Mouse (Mus musculus): ENCODE results near the gene Ramp2. TPM values are rescaled to one million over a fixed set of nuclear protein-coding genes. Genes with fewer than 3 reads are reported as not detected.

Ramp2 gene
- 220 and 232 TPM in 2 replicates for polyA plus RNA-seq (2015; fragmentation: Nextera tagmentation; extraction: Ambion mirVana)

GRCm38 (mm10) chr11:101245855-101246701 is at the start of gene Ramp2:
Gene Ramp2, plus strand, starts transcription at chr11:101246028.
- H3K4me2 ChIP-seq, result peak within 1 kb of the TSS; percentile 75
- H3K27me3 ChIP-seq, result no peaks in the 10 kb centered on the region
- H3K36me3 ChIP-seq, result no peaks in the 10 kb centered on the region
- H3K4me3 ChIP-seq (replicated peaks), result peak within 1 kb of the TSS; percentile 57
- peak; percentile 58 for ATAC-seq (replicated peaks; ENCODE audit: low FRiP score)
- WGBS, result under 1% methylated on average over 63 of the region's 63 CpGs
- peak within 1 kb of the TSS; percentile 59 for H3K9ac ChIP-seq
- peak within 1 kb of the TSS; percentile 77 for H3K27ac ChIP-seq
- H3K4me1 ChIP-seq, result peaks cover 42% of the 10 kb centered on the region
- H3K9me3 ChIP-seq (replicated peaks), result no peaks in the 10 kb centered on the region

GRCm38 (mm10) chr11:101196175-101196574 is 49.7 kb upstream of the Ramp2 start:
- WGBS, result 84% methylated on average over 8 of the region's 8 CpGs
- Histone ChIP-seq H3K4me2 (no peak overlapping the region), H3K9ac (no peak overlapping the region), H3K27ac (no peak overlapping the region), H3K4me3 (replicated peaks) (no peak overlapping the region), H3K9me3 (replicated peaks) (no peaks in the 10 kb centered on the region), H3K4me1 (peaks cover 16% of the 10 kb centered on the region), H3K27me3 (no peaks in the 10 kb centered on the region), H3K36me3 (peaks cover 88% of the 10 kb centered on the region)
- ATAC-seq (replicated peaks; ENCODE audit: low FRiP score), result no peak

GRCm38 (mm10) chr11:101199555-101199954 is 46.3 kb upstream of the Ramp2 start:
- H3K4me1 ChIP-seq, result no peaks in the 10 kb centered on the region
- no peak overlapping the region for H3K4me3 ChIP-seq (replicated peaks)
- H3K9me3 ChIP-seq (replicated peaks), result no peaks in the 10 kb centered on the region
- H3K4me2 ChIP-seq, result no peak overlapping the region
- no peak overlapping the region for H3K27ac ChIP-seq
- 87% methylated on average over 3 of the region's 3 CpGs for WGBS
- no peak overlapping the region for H3K9ac ChIP-seq
- no peaks in the 10 kb centered on the region for H3K27me3 ChIP-seq
- peaks cover 94% of the 10 kb centered on the region for H3K36me3 ChIP-seq
- no peak for ATAC-seq (replicated peaks; ENCODE audit: low FRiP score)

GRCm38 (mm10) chr11:101200986-101201385 is 44.8 kb upstream of the Ramp2 start:
- H3K36me3 ChIP-seq, result peaks cover 94% of the 10 kb centered on the region
- H3K27me3 ChIP-seq, result no peaks in the 10 kb centered on the region
- no peaks in the 10 kb centered on the region for H3K4me1 ChIP-seq
- no peak overlapping the region for H3K9ac ChIP-seq
- 11% methylated on average over 7 of the region's 7 CpGs for WGBS
- no peak overlapping the region for H3K4me2 ChIP-seq
- no peak overlapping the region for H3K4me3 ChIP-seq (replicated peaks)
- H3K9me3 ChIP-seq (replicated peaks), result no peaks in the 10 kb centered on the region
- H3K27ac ChIP-seq, result no peak overlapping the region
- ATAC-seq (replicated peaks; ENCODE audit: low FRiP score), result no peak

GRCm38 (mm10) chr11:101211970-101212369 is 33.9 kb upstream of the Ramp2 start:
- peak overlapping the region; percentile 58; the same call in 1 of the 2 replicates for H3K27ac ChIP-seq
- no peaks in the 10 kb centered on the region for H3K4me1 ChIP-seq
- H3K4me3 ChIP-seq (replicated peaks), result no peak overlapping the region
- 33% methylated on average over 3 of the region's 3 CpGs for WGBS
- peaks cover 86% of the 10 kb centered on the region for H3K36me3 ChIP-seq
- H3K9ac ChIP-seq, result no peak overlapping the region
- H3K4me2 ChIP-seq, result no peak overlapping the region
- 0 out of 2 replicates have a peak, but pooled peaks have one; percentile 64 for ATAC-seq (replicated peaks; ENCODE audit: low FRiP score)
- H3K9me3 ChIP-seq (replicated peaks), result no peaks in the 10 kb centered on the region
- H3K27me3 ChIP-seq, result no peaks in the 10 kb centered on the region

GRCm38 (mm10) chr11:101216936-101217335 is 28.9 kb upstream of the Ramp2 start:
- WGBS, result 90% methylated on average over 5 of the region's 5 CpGs
- Histone ChIP-seq H3K9ac (no peak overlapping the region), H3K4me3 (replicated peaks) (no peak overlapping the region), H3K36me3 (peaks cover 56% of the 10 kb centered on the region), H3K27ac (no peak overlapping the region), H3K4me2 (no peak overlapping the region), H3K27me3 (no peaks in the 10 kb centered on the region), H3K4me1 (peaks cover 31% of the 10 kb centered on the region), H3K9me3 (replicated peaks) (no peaks in the 10 kb centered on the region)
- ATAC-seq (replicated peaks; ENCODE audit: low FRiP score), result no peak

GRCm38 (mm10) chr11:101218436-101219055 is 27.3 kb upstream of the Ramp2 start:
- Histone ChIP-seq H3K27me3 (no peaks in the 10 kb centered on the region), H3K36me3 (peaks cover 47% of the 10 kb centered on the region), H3K4me3 (replicated peaks) (no peak overlapping the region), H3K27ac (peak overlapping the region; percentile 83), H3K4me2 (peak overlapping the region; percentile 27; the same call in 1 of the 2 replicates), H3K4me1 (peaks cover 31% of the 10 kb centered on the region), H3K9me3 (replicated peaks) (no peaks in the 10 kb centered on the region), H3K9ac (0 out of 2 replicates have a peak overlapping the region, but pooled peaks have one; percentile 29)
- no peak for ATAC-seq (replicated peaks; ENCODE audit: low FRiP score)
- 45% methylated on average over 10 of the region's 10 CpGs for WGBS

- H3K36me3 ChIP-seq, result peaks cover 25% of the 10 kb centered on the region
- H3K27me3 ChIP-seq, result no peaks in the 10 kb centered on the region
- H3K4me2 ChIP-seq, result peak overlapping the region; percentile 2; the same call in 1 of the 2 replicates
- WGBS, result 13% methylated on average over 2 of the region's 2 CpGs
- H3K4me1 ChIP-seq, result peaks cover 43% of the 10 kb centered on the region
- no peaks in the 10 kb centered on the region for H3K9me3 ChIP-seq (replicated peaks)
- no peak overlapping the region for H3K9ac ChIP-seq
- peak overlapping the region; percentile 71 for H3K27ac ChIP-seq
- no peak for ATAC-seq (replicated peaks; ENCODE audit: low FRiP score)
- no peak overlapping the region for H3K4me3 ChIP-seq (replicated peaks)
Observed at GRCm38 (mm10) chr11:101220853-101221252, 25.0 kb upstream of the Ramp2 start.

- peaks cover 45% of the 10 kb centered on the region for H3K4me1 ChIP-seq
- peak overlapping the region; percentile 2; the same call in 1 of the 2 replicates for H3K4me2 ChIP-seq
- WGBS, result 37% methylated on average over 8 of the region's 8 CpGs
- peaks cover 19% of the 10 kb centered on the region for H3K36me3 ChIP-seq
- H3K9me3 ChIP-seq (replicated peaks), result no peaks in the 10 kb centered on the region
- H3K27me3 ChIP-seq, result no peaks in the 10 kb centered on the region
- H3K9ac ChIP-seq, result no peak overlapping the region
- peak overlapping the region; percentile 71 for H3K27ac ChIP-seq
- ATAC-seq (replicated peaks; ENCODE audit: low FRiP score), result peak; percentile 75
- no peak overlapping the region for H3K4me3 ChIP-seq (replicated peaks)
Observed at GRCm38 (mm10) chr11:101221306-101221986, 24.4 kb upstream of the Ramp2 start.

GRCm38 (mm10) chr11:101224337-101224736 is 21.5 kb upstream of the Ramp2 start:
- no peak overlapping the region for H3K4me3 ChIP-seq (replicated peaks)
- no peak overlapping the region for H3K9ac ChIP-seq
- peaks cover 3% of the 10 kb centered on the region; the same call in 1 of the 2 replicates for H3K36me3 ChIP-seq
- H3K4me2 ChIP-seq, result no peak overlapping the region
- H3K27me3 ChIP-seq, result no peaks in the 10 kb centered on the region
- no peak overlapping the region for H3K27ac ChIP-seq
- H3K9me3 ChIP-seq (replicated peaks), result no peaks in the 10 kb centered on the region
- WGBS, result 86% methylated on average over 3 of the region's 3 CpGs
- ATAC-seq (replicated peaks; ENCODE audit: low FRiP score), result no peak
- peaks cover 44% of the 10 kb centered on the region for H3K4me1 ChIP-seq

GRCm38 (mm10) chr11:101225331-101226064 is 20.3 kb upstream of the Ramp2 start:
- peak overlapping the region; percentile 91 for H3K27ac ChIP-seq
- no peaks in the 10 kb centered on the region for H3K27me3 ChIP-seq
- no peaks in the 10 kb centered on the region for H3K9me3 ChIP-seq (replicated peaks)
- ATAC-seq (replicated peaks; ENCODE audit: low FRiP score), result no peak
- H3K36me3 ChIP-seq, result peaks cover 3% of the 10 kb centered on the region; the same call in 1 of the 2 replicates
- H3K4me1 ChIP-seq, result peaks cover 51% of the 10 kb centered on the region
- H3K4me2 ChIP-seq, result peak overlapping the region; percentile 83
- H3K4me3 ChIP-seq (replicated peaks), result peak overlapping the region; percentile 93
- WGBS, result 17% methylated on average over 25 of the region's 25 CpGs
- peak overlapping the region; percentile 89 for H3K9ac ChIP-seq
